Mouse (Mus musculus): ENCODE results near the gene Fndc3b.

Gene Fndc3b

DNA sequence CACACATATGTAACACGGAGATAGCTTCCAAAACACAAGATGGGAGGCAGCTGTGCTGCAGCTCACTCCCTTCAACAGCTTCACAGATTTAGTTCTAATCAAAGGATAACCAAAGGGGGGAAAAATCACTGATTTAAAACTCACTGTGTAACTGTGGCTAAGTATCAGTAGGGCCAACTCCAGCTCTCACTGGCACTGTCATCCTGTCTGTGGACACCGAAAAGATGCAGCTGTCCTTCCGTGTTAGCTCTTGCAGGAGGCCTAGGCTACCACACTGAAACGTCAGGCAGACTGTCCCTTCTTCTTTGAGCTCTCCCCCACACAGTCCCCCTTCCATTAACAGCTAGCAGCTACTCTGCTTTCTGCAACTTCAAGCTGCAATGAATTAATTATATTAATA is 89.9 kb downstream of the Fndc3b start:
- DNase-seq (ENCODE audit: low spot score in 2 of 2): no peak

DNA sequence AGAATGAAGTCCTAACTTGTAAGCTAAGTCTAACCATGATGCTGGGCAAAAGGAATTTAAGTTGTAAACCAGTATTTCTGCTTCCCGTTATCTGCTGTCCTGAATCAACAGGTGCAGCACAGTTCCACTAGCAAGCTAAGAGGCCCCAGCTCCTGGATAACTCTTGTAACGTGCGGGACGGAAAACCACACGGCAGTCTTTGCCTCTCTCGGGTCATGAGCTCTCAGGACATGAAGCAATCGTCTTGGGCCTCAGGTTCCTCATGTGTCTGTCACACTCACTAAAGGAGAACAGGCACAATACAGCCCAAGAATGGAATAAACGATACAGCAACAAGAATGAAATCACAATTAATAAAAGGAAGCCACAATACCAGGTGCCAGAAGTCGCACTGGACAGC is 93.4 kb downstream of the Fndc3b start:
- no peak for DNase-seq (ENCODE audit: low spot score in 2 of 2)

DNA sequence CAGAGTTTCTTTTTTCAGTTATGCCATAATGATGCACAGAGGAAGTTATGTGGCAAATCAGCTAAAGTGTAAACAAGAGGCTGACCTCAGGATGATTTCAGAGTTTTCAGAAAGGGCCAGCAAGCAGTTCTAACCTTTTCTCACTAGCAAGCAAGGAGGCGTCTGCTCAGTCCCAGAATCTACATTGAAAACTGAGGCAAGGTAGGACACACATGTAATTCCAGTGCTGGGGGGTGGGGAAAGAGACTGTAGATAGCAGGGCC is 93.9 kb downstream of the Fndc3b start:
- DNase-seq (ENCODE audit: low spot score in 2 of 2): no peak

DNA sequence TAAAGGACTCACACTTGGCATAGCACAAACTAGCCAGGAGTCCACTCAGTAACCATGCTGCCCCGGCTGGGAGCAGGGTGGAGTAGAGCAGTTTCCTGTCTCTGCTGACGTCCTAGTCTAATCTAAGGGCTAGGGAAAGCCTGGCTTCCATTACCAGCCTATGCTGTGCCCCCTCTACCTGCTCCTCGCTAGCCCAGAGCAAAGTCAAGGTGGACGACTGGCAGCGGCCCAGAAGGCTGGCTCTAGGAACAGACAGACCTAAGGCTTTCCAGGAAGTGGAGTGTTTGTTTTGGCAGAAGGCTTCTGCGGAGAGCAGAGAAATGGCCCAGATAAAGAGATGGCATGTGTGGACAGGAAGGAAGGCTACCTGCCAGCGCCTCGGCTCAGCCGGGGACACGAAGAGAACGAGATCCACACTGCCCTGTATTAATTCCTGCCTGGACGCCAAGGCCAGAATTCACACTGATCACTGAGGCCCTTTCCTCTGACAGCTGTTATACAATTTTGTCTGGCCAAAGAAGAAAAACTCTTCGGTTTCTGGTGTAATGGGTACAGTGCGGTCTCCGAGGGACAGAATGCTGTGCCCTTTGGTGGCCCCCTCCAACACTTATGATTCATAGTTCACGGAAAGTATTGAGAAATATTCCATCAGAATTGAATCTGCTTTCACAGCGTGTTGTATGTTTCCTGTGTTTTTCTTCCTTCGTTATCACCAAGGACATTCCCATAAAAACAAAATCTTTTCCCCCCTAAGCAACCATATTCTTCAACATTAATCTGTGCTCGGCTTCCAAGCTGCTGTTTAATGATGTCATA is 94.5 kb downstream of the Fndc3b start:
- DNase-seq (ENCODE audit: low spot score in 2 of 2): peak in 1 of 2 experiments; percentile 56

DNA sequence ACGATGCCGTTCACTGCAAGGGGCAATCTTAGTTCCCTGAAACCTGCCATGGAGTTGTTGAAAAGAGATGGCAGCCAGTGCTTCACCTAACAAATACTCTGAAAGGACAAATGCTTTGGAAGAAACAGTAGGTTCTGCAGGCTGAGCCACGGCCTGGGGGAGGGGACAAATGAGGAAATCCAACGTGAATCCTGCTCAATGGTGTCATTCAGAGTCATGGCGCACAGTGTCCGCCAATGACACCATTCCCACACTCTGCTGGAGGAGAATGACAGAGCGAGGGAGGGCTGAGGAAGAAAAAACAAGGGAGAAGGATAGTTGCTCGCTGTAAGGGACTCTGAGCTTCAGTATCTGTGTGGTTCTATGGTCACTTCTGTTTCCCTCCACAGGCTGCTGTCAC is 95.6 kb downstream of the Fndc3b start:
- DNase-seq (ENCODE audit: low spot score in 2 of 2): no peak

DNA sequence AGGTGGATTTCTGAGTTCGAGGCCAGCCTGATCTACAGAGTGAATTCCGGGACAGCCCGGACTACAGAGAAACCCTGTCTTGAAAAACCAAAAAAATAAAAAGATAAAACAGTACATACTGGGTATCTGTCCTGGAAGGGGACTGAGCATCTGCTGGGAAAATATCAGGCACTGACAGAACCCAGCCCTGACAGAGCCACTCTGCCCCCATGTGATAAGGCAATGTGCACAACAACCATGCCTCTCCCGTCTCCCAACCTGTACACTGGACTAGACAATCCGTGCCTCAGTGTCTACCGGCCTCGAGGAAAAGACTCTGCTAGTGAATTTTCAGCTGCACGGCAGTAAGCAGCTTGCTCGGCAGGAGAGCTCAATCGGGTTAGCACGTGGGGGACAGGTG is 97.3 kb downstream of the Fndc3b start:
- no peak for DNase-seq (ENCODE audit: low spot score in 2 of 2)

DNA sequence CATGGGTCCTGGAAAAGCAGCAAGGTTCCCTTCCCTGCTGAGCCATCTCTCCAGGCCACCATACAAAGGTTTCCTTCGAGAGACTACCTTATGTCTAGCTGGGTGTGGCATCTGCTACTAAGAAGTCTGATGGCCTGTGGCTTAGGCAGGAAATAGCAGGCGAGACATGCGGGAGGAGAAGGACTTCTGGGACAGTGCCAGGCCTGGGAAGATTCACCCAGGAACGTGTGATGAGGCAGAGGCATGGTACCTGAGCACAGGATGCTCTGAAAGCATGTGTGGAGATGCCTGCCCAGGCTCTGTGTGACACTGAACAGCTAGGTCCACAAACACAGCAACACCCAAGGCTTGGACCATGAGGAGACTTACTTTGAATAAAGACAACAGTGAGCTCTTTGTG is 98.1 kb downstream of the Fndc3b start:
- no peak for DNase-seq (ENCODE audit: low spot score in 2 of 2)

DNA sequence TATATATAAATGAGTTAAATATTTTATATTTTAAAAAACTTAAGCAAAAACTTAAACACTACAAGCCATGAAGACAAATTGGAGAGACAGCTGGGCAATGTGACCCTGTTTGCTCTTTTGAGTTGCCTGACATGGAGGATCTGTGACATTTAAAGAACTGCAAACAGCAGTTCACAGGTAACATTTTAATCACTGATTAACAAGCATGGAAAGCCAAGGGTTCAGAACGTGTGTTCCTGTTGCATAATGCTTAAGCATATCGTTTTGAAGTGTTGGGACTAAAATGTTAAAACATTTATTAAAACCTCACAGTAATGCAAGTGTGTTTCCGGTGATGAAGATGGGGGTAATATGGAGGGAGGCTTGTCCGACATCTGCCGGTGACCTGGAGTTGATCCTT is 99.1 kb downstream of the Fndc3b start:
- no peak for DNase-seq (ENCODE audit: low spot score in 2 of 2)

DNA sequence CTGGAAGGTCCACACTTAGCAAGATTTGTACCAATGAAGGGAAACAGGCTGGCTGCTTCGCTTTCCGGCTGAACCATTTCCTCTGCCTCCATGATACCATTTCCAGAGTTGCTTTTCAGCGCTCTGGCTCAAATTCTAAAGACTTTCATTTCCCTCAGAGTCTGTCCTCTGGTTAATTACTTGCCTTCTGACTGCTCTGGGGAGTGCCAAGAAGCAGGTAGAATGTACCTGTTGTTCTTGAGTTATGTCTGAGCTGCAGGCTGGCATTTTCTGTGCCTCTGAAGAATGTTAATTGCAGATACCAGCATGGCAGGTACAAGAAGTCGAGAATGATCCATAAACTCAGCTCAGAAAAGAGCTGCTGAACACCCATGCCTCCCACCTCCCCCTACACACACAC is 100.6 kb downstream of the Fndc3b start:
- DNase-seq (ENCODE audit: low spot score in 2 of 2): no peak

DNA sequence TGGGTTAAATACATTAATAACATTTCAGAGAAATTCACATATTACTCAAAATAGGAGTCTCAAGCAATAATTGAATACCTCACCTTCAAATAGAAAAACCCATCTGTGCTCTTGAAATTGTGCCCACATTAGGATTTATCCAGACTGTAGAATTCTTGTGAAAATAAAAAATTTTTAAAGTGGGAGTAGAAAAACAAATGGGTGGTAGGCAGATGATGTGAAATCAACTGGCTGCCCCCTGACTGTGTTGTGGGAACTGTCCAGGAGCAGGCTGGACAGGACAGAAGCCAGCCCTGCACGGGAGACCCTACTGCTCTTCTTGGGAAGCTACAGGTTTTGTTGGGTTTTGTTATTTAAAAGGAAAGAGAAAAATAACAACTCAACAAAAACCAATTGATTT is 101.0 kb downstream of the Fndc3b start:
- DNase-seq (ENCODE audit: low spot score in 2 of 2): no peak

DNA sequence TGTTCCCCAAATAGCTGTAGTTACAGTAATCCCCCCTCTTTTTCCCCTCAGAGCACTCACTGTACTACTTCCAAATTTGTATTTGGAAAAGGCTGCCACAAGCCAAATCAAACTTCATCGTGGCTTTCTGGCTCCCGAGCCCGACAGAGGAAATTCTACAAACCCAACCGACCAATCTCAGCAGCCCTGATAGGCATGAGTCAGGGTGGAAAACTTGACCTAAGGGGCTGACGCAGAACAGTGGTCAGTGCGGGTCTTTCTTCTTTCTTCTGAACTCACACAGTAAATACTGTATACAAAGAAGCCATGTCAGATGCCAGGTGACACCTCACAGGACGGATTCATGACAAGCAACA is 103.3 kb downstream of the Fndc3b start:
- DNase-seq (ENCODE audit: low spot score in 2 of 2): no peak

DNA sequence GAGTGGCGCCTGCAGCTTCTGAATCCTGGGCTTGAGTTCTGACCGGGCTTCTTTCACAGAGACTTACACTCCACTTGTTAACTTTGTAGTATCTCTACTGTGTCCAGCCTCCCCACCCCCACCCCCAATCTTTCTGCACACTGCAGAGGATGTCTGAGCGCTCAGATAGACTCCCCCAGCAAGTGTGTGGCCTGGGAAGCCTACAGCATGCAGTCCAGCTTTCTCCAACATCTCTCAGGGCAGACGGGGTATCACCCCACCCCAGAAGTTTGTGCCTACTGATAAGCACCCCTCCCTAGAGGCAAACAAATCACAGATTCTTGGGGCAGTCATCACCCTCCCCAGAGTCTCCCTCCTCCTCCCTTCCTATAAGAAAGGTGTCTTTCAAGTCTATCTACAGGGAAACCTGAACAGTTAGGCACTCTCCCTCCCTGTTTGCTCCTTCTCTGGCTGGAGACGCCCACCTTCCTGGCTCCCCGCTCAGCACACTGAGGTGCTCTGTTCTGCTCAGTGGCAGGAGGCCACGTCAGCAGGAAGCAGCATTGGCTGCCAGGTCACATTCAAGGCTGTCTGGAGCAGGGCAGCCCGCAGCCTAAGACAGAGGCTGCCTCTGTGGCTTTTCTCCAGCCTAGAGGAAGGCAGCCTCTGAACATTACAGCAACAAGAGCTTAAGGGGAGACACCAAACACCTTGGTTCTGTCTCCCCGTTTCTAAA is 103.9 kb downstream of the Fndc3b start:
- peak in 1 of 2 experiments; percentile 69 for DNase-seq (ENCODE audit: low spot score in 2 of 2)

DNA sequence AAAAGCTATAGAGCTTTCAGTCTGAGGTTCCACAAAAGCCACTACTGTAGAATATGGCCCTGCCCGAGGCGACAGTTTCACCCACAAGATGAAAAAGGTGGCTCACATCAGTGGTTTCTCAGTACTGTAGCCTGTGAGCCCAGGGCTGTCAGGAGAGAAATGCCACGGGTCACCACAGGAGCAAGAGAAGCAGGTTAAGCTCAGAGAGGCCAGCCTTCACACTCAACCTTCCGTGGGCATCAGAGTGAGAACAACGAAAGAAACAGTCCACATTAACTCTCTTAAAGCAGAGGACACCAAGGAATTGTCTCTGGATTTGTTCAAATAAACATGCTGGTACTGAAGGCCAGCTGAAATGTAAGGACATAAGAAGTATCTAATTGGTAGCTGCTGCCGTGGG is 104.5 kb downstream of the Fndc3b start:
- no peak for DNase-seq (ENCODE audit: low spot score in 2 of 2)

DNA sequence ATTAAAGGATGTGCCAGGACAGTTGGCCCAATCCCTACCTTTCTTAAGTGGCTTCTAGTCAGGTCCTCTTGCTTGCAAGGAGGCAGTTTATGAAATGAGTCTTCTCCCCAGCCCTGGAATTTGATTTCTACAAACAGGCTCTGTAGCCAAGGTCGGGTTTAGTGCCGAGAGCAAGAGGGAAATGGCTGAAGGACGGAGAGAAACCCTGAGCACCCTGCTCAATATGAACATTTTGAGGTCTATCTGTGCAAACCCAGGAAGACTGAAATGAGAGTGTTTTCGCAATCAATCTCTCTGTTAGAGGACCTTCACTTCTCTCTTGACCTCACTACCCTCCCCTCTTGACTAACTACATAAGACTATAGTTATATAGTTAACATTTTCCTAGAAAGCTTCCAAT is 105.5 kb downstream of the Fndc3b start:
- DNase-seq (ENCODE audit: low spot score in 2 of 2): no peak

DNA sequence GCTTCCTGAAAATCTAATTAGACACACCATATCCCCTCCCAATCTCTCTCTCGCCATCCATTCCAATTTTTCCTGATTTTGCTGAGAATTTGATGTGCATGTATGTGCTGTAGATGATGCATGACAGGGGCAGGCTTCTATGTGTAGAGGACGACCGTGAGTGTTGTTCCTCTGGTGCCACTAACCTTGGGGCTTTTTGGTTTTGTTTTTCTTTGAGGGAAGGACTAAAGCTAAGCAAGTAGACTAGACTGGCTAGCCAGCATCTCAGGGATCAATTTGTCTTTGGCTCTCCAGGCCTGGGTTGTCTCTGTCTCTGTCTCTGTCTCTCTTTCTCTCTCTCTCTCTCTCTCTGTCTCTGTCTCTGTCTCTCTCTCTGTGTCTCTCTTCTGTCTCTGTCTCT is 106.0 kb downstream of the Fndc3b start:
- DNase-seq (ENCODE audit: low spot score in 2 of 2): no peak

DNA sequence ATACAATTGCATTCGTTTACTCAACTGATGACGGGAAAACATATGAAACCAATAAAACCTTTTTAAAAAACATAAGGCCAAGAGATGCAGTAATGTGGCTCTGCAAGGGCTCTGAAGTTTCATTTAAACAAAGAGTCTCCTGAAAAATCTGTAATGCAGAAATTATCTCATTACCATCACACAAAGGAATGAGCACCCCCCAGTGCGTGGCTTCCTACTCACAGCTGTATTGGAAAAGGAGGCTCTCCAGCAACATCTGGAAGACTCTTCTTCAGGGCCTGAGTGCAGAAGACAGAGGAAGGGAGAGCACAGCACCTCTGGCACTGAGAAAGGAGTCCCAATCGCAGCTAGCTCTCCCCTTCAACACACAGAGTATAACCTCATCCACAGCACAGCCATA is 106.5 kb downstream of the Fndc3b start:
- DNase-seq (ENCODE audit: low spot score in 2 of 2): no peak

DNA sequence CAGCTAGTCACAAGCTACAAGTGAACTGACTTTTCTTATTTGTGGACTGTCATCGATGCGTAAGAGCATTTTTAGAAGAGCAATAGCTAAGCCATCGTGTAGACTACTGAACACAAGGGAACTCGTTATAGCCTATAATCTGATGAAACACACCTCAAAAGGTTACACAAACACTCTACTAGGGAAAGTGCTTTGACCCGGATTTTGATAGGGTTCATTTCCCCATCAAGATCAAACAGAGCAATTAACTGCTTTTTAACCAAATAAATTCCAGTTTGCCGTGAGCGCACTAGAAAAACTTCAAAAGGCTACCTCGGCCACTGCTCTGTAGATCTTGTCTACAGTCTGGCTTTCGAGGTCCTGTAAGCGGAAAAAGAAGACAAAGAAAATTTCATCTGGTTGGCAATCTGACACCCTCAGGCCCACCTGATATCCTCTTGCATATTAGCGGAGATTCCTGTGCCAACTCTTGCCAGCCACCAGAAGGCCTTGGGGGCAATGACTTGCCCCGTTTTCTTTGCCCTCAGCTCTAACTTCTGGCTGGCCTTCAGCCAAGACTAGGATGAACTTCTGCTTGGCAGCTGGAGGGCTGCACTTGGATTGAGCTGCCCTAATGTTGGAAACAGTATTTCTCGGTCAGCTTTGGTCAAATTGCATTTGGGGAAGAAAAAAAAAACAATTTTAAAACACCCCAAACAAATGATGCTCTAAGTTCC is 107.0 kb downstream of the Fndc3b start:
- no peak for DNase-seq (ENCODE audit: low spot score in 2 of 2)

DNA sequence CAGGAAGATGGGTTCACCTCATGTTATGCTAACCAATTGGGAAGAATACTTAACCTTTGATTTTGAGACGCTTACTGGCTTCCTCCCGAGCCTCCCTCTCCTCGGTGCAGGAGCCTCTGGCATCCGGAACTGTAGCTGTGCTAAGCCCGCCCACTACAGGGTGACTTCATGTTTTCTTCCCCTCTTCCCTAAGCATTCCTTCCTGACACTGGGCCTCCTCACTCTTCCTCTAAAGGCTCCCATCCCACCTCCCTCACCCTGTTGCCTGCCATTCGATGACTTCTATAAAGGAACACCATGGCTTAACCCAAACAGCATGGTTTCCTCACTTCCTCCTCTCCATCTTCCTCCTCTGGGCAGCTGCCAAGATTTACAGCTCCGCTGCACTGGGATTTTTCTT is 110.5 kb downstream of the Fndc3b start:
- DNase-seq (ENCODE audit: low spot score in 2 of 2): no peak

DNA sequence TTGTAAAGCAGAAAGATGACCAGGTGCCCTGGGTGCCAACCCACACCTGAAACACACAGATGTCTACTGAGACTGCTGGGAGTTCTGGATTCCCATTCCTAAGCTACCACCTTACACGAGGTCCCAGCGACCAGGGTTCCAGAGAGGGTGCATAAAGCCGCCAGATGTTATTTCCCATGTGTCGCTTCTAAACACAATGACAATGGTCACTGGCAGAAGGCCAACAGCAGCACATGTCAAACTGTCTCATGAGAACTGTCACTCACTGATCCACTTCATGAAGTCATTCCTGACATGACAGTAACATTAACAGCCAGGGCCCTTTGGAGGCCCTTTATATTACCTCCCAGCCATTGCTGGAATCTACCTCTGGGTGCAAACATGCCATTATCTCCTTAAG is 110.9 kb downstream of the Fndc3b start:
- no peak for DNase-seq (ENCODE audit: low spot score in 2 of 2)

DNA sequence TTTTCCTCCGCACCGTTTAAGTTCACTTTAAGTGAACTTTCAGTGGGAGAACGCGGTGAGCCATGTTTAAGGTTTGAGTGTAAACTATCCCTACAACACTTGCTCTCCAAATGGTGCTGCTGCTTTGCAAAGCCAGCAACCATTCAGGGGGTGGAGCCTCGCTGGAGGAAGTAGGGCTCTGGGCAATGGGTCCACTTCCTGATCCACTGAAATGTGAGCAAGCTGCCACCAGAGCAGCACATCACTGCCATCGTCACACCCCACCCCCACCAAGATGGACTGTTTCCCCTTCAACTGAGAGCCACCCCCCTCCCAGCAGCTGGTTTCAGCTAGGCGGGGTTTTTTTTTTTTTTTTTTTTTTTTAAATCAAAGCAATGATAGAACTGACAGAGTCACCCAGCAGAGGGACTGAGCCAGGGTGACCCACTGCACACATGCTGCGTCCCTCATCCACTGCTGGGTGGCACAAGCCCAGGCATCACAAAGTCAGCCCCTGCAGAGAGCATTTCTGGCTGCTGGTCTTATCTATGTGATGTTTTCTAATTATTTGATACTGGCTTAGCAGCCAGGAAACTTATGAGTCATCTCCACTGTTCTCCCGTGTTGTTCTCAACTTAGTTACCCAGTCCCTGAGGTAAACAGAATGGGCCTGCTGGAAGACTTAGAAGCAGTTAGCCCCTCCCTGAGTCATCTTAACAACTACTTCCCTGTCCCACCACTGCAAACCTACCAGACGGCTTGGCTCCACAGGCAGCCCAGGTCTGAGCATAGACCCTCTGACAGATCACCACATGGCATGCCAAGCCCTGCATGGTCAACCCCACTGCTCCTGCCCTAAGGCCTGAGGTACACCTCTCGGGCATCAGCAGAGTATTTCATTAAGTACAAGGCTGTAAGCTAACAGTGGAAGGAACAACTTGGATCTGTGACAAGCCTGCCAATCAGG is 112.4 kb downstream of the Fndc3b start:
- no peak for DNase-seq (ENCODE audit: low spot score in 2 of 2)

DNA sequence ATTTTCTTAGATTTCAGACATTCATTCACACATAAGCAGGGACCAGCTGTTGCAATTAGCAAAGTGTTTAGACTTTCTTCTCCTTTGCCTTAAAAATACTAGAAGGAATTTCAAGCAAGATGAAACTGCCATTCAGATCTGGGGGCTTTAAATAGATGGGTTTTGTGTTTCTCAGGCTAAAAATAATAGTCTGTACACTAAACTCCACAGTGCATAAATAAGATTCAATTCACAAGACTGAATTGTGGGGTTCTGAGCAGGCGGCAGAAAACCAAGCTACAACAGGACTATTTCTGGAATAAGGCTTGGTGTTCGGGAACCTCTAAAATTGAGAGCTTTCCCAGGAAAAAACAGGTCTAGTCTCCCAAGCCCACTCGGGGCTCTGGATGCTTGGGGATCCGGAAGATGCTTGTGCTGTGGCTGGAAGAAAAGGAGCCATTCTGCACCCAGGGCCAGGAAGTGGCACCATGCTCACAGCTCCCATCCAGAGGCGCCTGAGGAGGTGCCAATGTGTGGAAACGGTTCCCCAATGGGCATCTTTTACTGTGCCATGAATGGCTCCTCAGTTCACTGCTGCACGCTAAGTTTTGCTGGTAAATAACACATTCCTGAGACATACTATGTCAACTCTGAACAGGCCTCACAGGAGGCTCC is 117.5 kb downstream of the Fndc3b start:
- DNase-seq (ENCODE audit: low spot score in 2 of 2): peak in 1 of 2 experiments; percentile 33
